Mouse (Mus musculus): ENCODE measurements around the gene Krtap10-10. TPM values are rescaled to one million over a fixed set of nuclear protein-coding genes. Genes with fewer than 3 reads are reported as not detected.
"Not testable (repeated sequence)": the region's sequence is repeated elsewhere in the genome, so short reads cannot be mapped to it uniquely, and the experiment has no call there.

Krtap10-10 gene
- total RNA-seq (2014; fragmentation: Nextera tagmentation) (not detected in 2 replicates), total RNA-seq (2017) (not detected in 2 replicates)

DNA sequence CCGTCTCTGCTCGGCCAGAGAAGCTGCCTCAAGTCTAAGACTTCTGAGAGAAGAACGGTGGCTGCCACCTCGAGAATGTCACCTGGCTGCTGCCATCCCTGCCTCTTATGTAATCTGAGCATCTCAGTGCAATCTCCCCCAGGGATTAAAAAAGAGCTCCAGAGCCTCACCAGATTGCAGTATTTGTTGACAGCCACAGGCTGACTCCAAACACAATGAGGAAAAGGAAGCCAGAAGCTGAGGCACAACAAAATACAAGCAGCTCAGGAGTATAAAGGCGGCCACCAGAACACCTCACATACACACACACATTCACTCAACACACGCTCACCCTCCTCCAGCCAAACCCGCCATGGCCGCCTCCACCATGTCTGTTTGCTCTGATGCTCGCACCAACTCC, at the start of gene Krtap10-10:
TSS of gene Krtap10-10 (plus strand) at position 301 of the 400 bp plus-strand sequence.
- no peak for ATAC-seq (replicated peaks; ENCODE audit: low FRiP score, low TSS enrichment, poor library complexity, severe bottlenecking)

DNA sequence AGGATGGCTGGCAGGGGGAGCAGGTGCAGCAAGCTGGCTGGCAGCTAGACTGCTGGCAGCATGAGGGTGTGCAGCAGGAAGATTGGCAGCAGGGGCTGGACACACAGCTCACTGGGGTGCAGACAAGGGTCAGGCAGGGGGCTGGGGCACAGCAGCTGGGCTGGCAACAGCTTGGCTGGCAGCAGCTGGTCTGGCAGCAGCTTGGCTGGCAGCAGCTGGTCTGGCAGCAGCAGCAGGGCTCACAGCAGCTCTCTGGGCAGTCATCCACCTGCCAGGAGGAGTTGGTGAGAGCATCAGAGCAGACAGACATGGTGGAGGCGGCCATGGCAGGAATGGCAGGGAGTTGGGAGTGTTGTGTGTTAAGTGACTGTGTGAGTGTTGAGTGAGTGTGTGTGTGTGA, 47.9 kb upstream of the Krtap10-10 start, which contains the start of gene Gm7137:
TSS of gene Gm7137 (minus strand) at position 325 of the 400 bp plus-strand sequence.
- ATAC-seq (replicated peaks; ENCODE audit: low FRiP score, low TSS enrichment, poor library complexity, severe bottlenecking): not testable (repeated sequence)

GRCm38 (mm10) chr10:77788621-77789020, 47.1 kb upstream of the Krtap10-10 start:
- no peak for ATAC-seq (replicated peaks; ENCODE audit: low FRiP score, low TSS enrichment, poor library complexity, severe bottlenecking)

DNA sequence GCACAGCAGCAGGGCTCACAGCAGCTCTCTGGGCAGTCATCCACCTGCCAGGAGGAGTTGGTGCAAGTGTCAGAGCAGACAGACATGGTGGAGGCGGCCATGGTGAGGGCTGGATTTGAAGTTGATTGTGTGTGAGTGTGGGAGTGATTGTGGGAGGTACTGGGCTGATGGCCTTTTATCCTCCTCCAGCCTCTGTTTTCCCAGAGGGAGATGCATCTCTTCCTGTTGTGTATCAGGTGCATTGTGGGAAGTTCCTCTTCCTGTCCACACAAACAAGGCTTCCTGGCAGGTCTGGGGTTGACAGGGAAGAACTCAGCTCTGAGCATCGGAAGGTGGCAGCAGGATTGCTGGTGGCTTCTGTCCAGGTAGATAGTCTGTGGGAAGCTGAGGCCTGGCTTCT, 40.8 kb upstream of the Krtap10-10 start, which contains the start of gene Gm9639:
TSS of gene Gm9639 (minus strand) at position 101 of the 400 bp plus-strand sequence.
- ATAC-seq (replicated peaks; ENCODE audit: low FRiP score, low TSS enrichment, poor library complexity, severe bottlenecking): no peak

DNA sequence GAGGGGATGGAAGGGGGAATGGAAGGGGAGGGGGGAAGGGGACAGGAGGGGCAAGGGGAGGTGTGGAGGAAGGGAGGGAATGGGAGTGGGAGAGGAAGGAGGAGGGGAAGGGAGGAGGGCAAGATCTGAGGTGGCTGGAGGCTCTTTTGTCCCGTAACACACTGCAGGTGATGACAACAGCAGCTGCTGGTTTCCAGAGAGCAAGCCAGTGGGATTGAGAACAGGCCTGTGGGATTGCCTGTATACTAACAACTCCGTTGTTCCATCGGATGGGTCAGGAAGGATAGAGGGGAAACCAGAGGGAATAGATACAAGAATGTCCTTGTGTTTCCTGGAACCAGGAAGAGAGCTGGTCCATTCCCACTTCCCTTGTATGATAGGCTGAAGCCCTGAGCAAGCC, 38.1 kb upstream of the Krtap10-10 start:
- ATAC-seq (replicated peaks; ENCODE audit: low FRiP score, low TSS enrichment, poor library complexity, severe bottlenecking): no peak

DNA sequence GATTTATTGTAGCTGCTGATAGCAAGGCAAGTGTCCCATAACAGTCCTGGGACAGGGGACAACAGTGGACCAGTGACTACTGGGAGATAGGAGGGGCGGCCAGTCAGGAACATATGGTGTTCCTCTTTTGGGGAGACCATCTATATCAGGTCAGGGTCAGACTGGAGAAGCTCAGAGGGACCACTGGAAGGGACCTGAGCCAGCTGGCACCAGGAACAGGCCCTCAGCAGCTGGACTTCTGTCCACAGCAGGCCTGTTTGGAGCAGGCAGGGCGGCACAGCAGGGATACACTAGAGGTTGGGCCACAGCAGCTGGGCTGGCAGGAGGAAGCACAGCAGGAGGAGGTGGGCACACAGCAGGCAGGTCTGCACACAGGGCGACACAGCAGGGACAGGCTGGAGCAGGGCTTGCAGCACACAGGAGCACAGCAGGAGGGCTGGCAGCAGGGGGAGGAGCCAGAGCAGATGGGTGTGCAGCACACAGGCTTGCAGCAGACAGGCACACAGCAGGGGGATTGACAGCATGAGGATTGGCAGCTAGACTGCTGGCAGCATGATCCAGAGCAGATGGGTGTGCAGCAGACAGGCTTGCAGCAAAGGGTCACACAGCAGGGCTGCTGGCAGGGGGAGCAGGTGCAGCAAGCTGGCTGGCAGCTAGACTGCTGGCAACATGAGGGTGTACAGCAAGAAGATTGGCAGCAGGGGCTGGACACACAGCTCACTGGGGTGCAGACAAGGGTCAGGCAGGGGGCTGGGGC, 37.4 kb upstream of the Krtap10-10 start:
- not testable (repeated sequence) for ATAC-seq (replicated peaks; ENCODE audit: low FRiP score, low TSS enrichment, poor library complexity, severe bottlenecking)

DNA sequence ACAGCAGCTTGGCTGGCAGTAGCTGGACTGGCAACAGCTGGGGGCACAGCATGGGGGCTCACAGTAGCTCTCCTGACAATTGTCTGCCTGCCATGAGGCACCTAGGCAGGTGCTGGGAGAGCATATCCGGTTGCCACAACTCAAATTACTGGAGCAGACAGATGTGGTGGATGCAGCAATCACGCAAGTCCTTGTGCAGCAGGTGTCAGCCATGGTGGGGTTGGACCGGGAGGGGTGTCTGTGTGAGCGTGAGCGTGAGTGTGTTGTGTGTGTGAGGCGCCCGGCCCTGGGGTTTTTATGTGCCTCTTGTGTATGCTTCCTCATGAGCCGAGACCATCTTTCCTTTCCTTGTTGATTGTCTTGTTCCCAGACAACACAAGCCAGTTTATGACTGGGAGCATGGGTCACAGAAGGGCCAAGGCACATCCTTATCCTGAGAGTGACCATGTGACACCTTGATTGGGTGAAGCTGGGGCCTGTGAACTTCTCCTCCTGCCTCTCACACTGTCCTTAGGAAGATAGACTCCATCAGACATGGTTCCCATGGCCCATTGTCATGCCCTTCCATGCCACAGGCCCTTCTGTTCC, 36.7 kb upstream of the Krtap10-10 start, which contains the start of gene Gm19668:
TSS of gene Gm19668 (minus strand) at position 213 of the 588 bp plus-strand sequence.
- no peak for ATAC-seq (replicated peaks; ENCODE audit: low FRiP score, low TSS enrichment, poor library complexity, severe bottlenecking)

- no peak for ATAC-seq (replicated peaks; ENCODE audit: low FRiP score, low TSS enrichment, poor library complexity, severe bottlenecking)
These were observed 31.7 kb upstream of the Krtap10-10 start for GRCm38 (mm10) chr10:77804095-77804494.

- ATAC-seq (replicated peaks; ENCODE audit: low FRiP score, low TSS enrichment, poor library complexity, severe bottlenecking): no peak
These were observed 24.0 kb upstream of the Krtap10-10 start, which contains the start of gene Gm9507 for GRCm38 (mm10) chr10:77811743-77812142. TSS of gene Gm9507 (minus strand) at chr10:77811843.

DNA sequence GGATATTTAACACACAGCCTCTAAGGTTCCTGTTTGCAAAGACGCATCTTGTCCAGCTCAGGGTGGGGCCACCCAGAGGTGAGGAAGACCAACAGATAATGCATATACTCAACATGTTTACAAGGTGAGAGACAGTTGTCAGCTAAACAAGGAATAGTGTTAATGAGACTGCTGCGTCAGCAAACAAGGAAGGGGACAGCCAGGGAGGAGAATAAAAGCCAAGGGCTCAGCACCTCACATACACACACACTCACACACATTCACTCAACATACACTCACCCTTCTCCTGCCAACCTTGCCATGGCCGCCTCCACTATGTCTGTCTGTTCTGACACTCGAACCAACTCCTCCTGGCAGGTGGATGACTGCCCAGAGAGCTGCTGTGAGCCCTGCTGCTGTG, 21.4 kb upstream of the Krtap10-10 start, which contains the start of gene Gm2696:
TSS of gene Gm2696 (plus strand) at position 301 of the 400 bp plus-strand sequence.
- ATAC-seq (replicated peaks; ENCODE audit: low FRiP score, low TSS enrichment, poor library complexity, severe bottlenecking): no peak

DNA sequence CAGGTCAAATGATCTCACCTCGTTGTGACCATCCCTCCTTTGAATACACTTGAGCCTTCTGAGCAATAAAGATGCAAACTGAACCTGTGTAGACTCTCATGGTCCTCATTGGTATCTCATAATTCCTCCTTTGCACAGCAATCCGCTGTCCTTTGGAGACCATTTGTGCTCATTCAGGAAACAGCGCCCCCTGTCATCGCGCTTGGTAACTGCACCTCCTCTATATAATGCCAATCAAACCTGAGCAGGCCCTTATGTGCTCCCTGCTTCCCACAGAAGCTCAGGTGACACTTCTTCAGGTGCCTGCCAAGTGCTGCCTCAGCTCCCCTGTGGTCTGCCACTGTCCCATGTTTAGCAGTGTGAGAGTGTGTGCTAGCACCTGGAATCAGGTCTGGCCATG, 20.2 kb upstream of the Krtap10-10 start:
- ATAC-seq (replicated peaks; ENCODE audit: low FRiP score, low TSS enrichment, poor library complexity, severe bottlenecking): 0 out of 2 replicates have a peak, but pooled peaks have one; percentile 4

DNA sequence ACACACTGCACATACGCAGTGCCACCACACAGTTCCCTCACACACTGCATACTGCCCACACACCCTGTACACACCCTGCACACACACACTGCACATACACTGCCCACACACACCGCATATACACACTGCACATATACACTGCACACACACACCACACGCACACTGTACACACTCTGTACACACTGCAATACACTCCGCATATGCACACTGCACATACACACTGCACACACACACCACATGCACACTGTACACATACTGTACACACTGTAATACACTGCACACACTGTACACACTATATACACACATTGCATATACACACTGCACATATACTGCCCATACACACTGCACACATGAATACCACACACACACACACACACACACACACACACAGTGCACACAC, 17.2 kb upstream of the Krtap10-10 start:
- no peak for ATAC-seq (replicated peaks; ENCODE audit: low FRiP score, low TSS enrichment, poor library complexity, severe bottlenecking)

DNA sequence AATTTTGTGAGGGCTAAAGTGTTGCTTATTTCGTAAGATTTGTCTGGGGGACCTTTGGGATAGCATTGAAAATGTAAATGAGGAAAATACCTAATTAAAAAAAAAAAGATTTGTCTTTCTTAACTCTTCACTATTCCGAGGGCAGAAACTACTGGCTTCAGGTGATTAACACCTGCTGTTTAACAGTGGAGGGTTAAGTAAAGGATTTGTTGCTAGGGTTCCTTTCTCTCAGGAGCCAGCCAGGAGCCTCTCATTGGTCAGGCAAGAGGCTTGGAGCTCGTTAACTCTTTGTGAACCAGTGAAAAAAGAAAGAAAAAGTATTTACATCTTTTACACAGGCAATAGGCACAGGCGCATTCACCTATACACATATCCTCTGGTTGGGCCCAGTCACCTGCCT, 16.5 kb upstream of the Krtap10-10 start:
- no peak for ATAC-seq (replicated peaks; ENCODE audit: low FRiP score, low TSS enrichment, poor library complexity, severe bottlenecking)

GRCm38 (mm10) chr10:77826951-77827350, 8.8 kb upstream of the Krtap10-10 start, which contains the start of gene Krtap10-4:
TSS of gene Krtap10-4 (minus strand) at chr10:77827095.
- ATAC-seq (replicated peaks; ENCODE audit: low FRiP score, low TSS enrichment, poor library complexity, severe bottlenecking): no peak

DNA sequence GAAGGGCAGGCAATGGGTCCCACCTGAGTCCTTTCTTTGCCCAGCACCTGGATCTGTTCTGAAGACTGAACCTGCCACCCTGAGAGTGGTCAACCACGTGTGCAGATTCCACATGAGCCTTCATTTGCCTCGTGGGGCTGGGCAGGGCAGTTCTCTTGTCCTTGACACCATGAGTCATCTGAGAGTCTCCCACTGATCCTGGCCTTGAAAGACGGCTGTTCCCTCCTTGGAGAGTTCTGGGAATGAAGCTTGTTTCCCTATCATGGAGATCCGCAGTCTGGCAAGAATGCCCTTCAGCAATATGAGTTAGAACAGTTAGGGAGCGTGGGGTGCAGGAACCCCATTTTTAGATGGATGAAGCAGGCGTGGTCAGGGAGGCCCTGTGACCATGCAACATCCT, 3.3 kb downstream of the Krtap10-10 start:
- ATAC-seq (replicated peaks; ENCODE audit: low FRiP score, low TSS enrichment, poor library complexity, severe bottlenecking): no peak

DNA sequence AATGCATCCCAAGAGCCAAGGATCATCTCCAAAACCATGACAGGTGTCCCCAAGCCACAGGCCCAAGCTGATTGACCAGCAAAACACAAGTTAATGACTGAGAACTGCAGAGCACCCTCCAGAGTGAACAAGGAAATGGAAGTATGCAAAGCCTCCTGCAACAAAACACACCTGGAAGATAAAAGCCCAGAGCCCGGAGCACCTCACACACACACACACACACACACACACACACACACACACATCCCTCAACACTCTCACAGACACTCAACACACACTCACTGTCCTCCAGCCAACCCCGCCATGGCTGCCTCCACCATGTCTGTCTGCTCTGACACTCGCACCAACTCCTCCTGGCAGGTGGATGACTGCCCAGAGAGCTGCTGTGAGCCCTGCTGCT, 10.8 kb downstream of the Krtap10-10 start, which contains the start of gene Gm36176:
TSS of gene Gm36176 (plus strand) at position 301 of the 400 bp plus-strand sequence.
- ATAC-seq (replicated peaks; ENCODE audit: low FRiP score, low TSS enrichment, poor library complexity, severe bottlenecking): no peak

DNA sequence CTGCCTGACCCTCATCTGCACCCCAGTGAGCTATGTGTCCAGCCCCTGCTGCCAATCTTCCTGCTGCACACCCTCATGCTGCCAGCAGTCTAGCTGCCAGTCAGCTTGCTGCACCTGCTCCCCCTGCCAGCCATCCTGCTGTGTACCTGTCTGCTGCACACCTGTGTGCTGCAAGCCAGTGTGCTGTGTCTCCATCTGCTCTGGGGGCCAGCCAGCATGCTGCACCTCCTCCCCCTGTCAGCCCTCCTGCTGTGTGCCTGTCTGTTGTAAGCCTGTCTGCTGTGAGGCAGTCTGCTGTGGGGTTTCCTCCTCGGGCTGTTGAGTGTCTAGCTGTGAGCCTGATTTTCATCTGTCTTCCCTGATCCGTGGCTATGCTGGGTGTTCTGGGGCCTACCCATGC, 11.2 kb downstream of the Krtap10-10 start:
- no peak for ATAC-seq (replicated peaks; ENCODE audit: low FRiP score, low TSS enrichment, poor library complexity, severe bottlenecking)

DNA sequence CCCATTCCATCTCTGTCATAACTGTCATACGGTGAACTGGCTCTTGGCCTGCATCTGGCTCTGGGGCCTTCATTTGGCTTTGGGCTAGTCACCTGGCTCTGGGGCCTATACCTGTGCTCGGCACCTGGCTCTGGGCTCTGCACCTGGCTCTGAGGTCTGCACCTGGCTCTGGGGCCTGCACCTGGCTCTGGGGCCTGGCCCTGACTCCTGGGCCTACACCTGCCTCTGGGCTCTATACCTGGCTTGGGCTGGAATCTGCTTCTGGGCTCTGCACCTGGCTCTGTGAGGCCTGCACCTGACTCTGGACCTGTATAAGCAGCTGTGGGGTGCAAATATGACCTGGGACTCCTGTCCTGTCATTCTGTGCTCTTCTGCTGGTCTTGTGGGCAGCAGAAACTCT, 11.8 kb downstream of the Krtap10-10 start:
- ATAC-seq (replicated peaks; ENCODE audit: low FRiP score, low TSS enrichment, poor library complexity, severe bottlenecking): no peak

DNA sequence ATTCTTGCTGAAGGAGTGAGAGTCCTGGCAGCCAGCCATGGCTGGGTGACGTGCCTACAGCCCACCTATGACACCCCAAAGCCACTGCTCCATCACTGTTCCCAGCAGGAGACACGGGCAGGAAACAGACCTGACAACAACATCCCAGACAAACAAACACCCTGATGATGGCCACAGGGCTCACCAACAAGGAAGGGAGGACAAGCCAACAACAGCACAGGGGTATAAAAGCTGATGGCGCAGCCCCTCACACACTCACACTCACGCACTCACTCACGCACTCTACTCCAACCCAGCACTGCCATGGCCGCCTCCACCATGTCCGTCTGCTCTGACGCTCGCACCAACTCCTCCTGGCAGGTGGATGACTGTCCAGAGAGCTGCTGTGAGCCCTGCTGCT, 16.8 kb downstream of the Krtap10-10 start, which contains the start of gene Gm10318:
TSS of gene Gm10318 (plus strand) at position 301 of the 400 bp plus-strand sequence.
- no peak for ATAC-seq (replicated peaks; ENCODE audit: low FRiP score, low TSS enrichment, poor library complexity, severe bottlenecking)

GRCm38 (mm10) chr10:77861675-77862074, 25.9 kb downstream of the Krtap10-10 start, which contains the start of gene Gm3285:
TSS of gene Gm3285 (plus strand) at chr10:77861975.
- ATAC-seq (replicated peaks; ENCODE audit: low FRiP score, low TSS enrichment, poor library complexity, severe bottlenecking): no peak

Data from megakaryocyte-erythroid progenitor cell, adult 5-6 weeks (primary cell).